Mouse (Mus musculus): ENCODE measurements around the gene Parp8. TPM values are rescaled to one million over a fixed set of nuclear protein-coding genes. Genes with fewer than 3 reads are reported as not detected.

Gene Parp8
- total and polyA plus RNA-seq, 3 experiments, result not detected

- H3K9ac ChIP-seq (ENCODE audit: insufficient read depth, low read depth), result no peak overlapping the region
- in situ Hi-C loops (cut with MboI; ENCODE audit: low pct_ligation_motif_present, low pct_unique_long_range_greater_than_20kb, low sequenced_read_pairs), result no loop called here
- no peak for DNase-seq (ENCODE audit: extremely low read depth)
- no peaks in the 10 kb centered on the region for H3K79me2 ChIP-seq (replicated peaks; ENCODE audit: control insufficient read depth, extremely low read depth, insufficient read depth, poor library complexity, severe bottlenecking)
- dilution Hi-C loops (cut with MboI; ENCODE audit: extremely low pct_ligation_motif_present, extremely low pct_unique_long_range_greater_than_20kb, low sequenced_read_pairs), result no loop called here
- H3K27me3 ChIP-seq (replicated peaks), result no peaks in the 10 kb centered on the region
- H3K4me3 ChIP-seq (replicated peaks in 1 of 3; ENCODE audit: low read depth in 2 of 3, low read length in 2 of 3, poor library complexity in 1 of 3), result no peak overlapping the region
- TF ChIP-seq ZNF384 (IDR thresholded peaks at IDR 0.05; ENCODE audit: low read depth, low read length), result no peak
- TF ChIP-seq ELF1 (IDR thresholded peaks at IDR 0.05; ENCODE audit: low read depth, low read length), result no peak
- no peak for TF ChIP-seq NELFE (IDR thresholded peaks at IDR 0.05; ENCODE audit: low read depth, low read length)
- H3K4me2 ChIP-seq (ENCODE audit: insufficient read depth, low read depth, poor library complexity, severe bottlenecking), result no peak overlapping the region
- H3K36me3 ChIP-seq (replicated peaks in 1 of 2; ENCODE audit: control insufficient read depth in 1 of 2, insufficient read depth in 1 of 2, low read length in 1 of 2), result no peaks in the 10 kb centered on the region
- H3K27ac ChIP-seq (ENCODE audit: insufficient read depth, low read depth), result no peak overlapping the region
- H3K4me1 ChIP-seq (ENCODE audit: control insufficient read depth in 1 of 2, insufficient read depth in 2 of 2), result no peaks in the 10 kb centered on the region
- H3K9me3 ChIP-seq (replicated peaks; ENCODE audit: low read length), result peaks cover 28% of the 10 kb centered on the region
These were observed 18.2 kb upstream of the Parp8 start for GRCm38 (mm10) chr13:117043567-117043966.

DNA sequence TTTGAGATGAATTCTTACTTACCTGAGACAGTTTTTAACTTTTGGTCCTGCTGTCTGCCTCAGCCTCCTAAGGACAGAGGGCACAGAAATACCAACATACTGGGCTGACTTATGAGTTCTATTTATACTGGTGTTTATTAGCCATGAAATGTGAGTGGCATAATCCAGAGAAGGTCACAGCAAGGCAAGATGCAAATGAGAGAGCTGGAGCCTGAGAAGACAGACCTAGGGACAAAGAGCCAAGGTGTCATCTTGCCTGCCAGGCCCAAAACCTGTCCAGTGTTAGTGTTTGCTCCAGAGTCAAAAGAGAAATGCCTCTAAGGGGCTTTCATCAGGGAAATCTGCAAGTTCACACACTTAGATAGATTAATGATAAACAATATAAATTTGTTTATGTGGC, 15.7 kb upstream of the Parp8 start:
- no peak overlapping the region for H3K4me2 ChIP-seq (ENCODE audit: insufficient read depth, low read depth, poor library complexity, severe bottlenecking)
- H3K36me3 ChIP-seq (replicated peaks in 1 of 2; ENCODE audit: control insufficient read depth in 1 of 2, insufficient read depth in 1 of 2, low read length in 1 of 2), result no peaks in the 10 kb centered on the region
- H3K9ac ChIP-seq (ENCODE audit: insufficient read depth, low read depth), result no peak overlapping the region; the same call in 1 of the 2 replicates
- in situ Hi-C loops (cut with MboI; ENCODE audit: low pct_ligation_motif_present, low pct_unique_long_range_greater_than_20kb, low sequenced_read_pairs) (no loop called here), dilution Hi-C loops (cut with MboI; ENCODE audit: extremely low pct_ligation_motif_present, extremely low pct_unique_long_range_greater_than_20kb, low sequenced_read_pairs) (no loop called here)
- no peak overlapping the region for H3K27ac ChIP-seq (ENCODE audit: insufficient read depth, low read depth)
- H3K27me3 ChIP-seq (replicated peaks), result no peaks in the 10 kb centered on the region
- H3K9me3 ChIP-seq (replicated peaks; ENCODE audit: low read length), result peaks cover 26% of the 10 kb centered on the region
- no peak overlapping the region for H3K4me3 ChIP-seq (replicated peaks in 1 of 3; ENCODE audit: low read depth in 2 of 3, low read length in 2 of 3, poor library complexity in 1 of 3)
- H3K4me1 ChIP-seq (ENCODE audit: control insufficient read depth in 1 of 2, insufficient read depth in 2 of 2), result no peaks in the 10 kb centered on the region
- TF ChIP-seq MAX (IDR thresholded peaks at IDR 0.05; ENCODE audit: low read length) (no peak), E2F4 (IDR thresholded peaks at IDR 0.05; ENCODE audit: insufficient replicate concordance, low read depth, low read length) (no peak), SMC3 (IDR thresholded peaks at IDR 0.05; ENCODE audit: low read depth, low read length) (no peak), KAT2A (IDR thresholded peaks at IDR 0.05; ENCODE audit: insufficient replicate concordance, low read length) (no peak), IRF4 (IDR thresholded peaks at IDR 0.05; ENCODE audit: low read depth, low read length) (no peak), TBP (conservative IDR thresholded peaks at IDR 0.05; ENCODE audit: low read depth, low read length) (no peak), NELFE (IDR thresholded peaks at IDR 0.05; ENCODE audit: low read depth, low read length) (no peak), NRF1 (IDR thresholded peaks at IDR 0.05; ENCODE audit: low read depth, low read length) (no peak), ZNF384 (IDR thresholded peaks at IDR 0.05; ENCODE audit: low read depth, low read length) (no peak), RCOR1 (conservative IDR thresholded peaks at IDR 0.05; ENCODE audit: low read depth, low read length) (no peak), TCF12 (IDR thresholded peaks at IDR 0.05; ENCODE audit: low read depth, low read length) (no peak), POLR2A (IDR thresholded peaks at IDR 0.05; ENCODE audit: low read depth, low read length) (no peak)
- DNase-seq (ENCODE audit: extremely low read depth), result no peak
- no peaks in the 10 kb centered on the region for H3K79me2 ChIP-seq (replicated peaks; ENCODE audit: control insufficient read depth, extremely low read depth, insufficient read depth, poor library complexity, severe bottlenecking)

DNA sequence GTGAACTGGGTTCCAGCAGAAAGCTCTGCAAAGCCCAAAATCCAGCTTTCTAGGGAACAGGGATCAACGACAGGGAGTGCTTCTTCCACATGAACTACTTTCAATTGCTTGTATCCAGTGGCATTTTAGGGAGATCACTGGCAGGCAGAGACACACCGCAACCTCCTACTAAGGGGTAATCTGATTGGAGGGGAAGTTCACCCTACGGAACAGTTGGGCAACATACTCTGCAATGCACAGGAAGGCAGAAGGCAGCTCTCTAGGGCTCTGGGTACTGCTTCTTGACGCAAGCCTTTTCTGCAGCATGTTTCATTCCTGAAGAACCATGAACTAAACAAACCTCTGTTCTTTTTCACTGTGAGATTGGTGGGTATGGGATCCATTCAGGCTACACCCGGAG, 10.9 kb upstream of the Parp8 start:
- TF ChIP-seq ELF1 (IDR thresholded peaks at IDR 0.05; ENCODE audit: low read depth, low read length) (no peak), UBTF (IDR thresholded peaks at IDR 0.05; ENCODE audit: low read depth, low read length) (no peak), MAX (IDR thresholded peaks at IDR 0.05; ENCODE audit: low read length) (no peak), MYC (IDR thresholded peaks at IDR 0.05; ENCODE audit: low read depth, low read length) (no peak), GABPA (IDR thresholded peaks at IDR 0.05; ENCODE audit: insufficient replicate concordance, low read depth, low read length) (no peak), E2F4 (IDR thresholded peaks at IDR 0.05; ENCODE audit: insufficient replicate concordance, low read depth, low read length) (no peak), IRF4 (IDR thresholded peaks at IDR 0.05; ENCODE audit: low read depth, low read length) (no peak), JUND (conservative IDR thresholded peaks at IDR 0.05; ENCODE audit: low read depth, low read length) (no peak), HCFC1 (IDR thresholded peaks at IDR 0.05; ENCODE audit: low read depth, low read length) (no peak), KAT2A (IDR thresholded peaks at IDR 0.05; ENCODE audit: insufficient replicate concordance, low read length) (no peak), NELFE (IDR thresholded peaks at IDR 0.05; ENCODE audit: low read depth, low read length) (no peak), CTCF (conservative IDR thresholded peaks at IDR 0.05 in 1 of 2, IDR thresholded peaks at IDR 0.05 in 1 of 2; ENCODE audit: low read depth in 2 of 2, low read length in 2 of 2) (no peak), TCF12 (IDR thresholded peaks at IDR 0.05; ENCODE audit: low read depth, low read length) (no peak)
- H3K4me3 ChIP-seq (replicated peaks in 1 of 3; ENCODE audit: low read depth in 2 of 3, low read length in 2 of 3, poor library complexity in 1 of 3), result no peak overlapping the region
- no peaks in the 10 kb centered on the region for H3K36me3 ChIP-seq (replicated peaks in 1 of 2; ENCODE audit: control insufficient read depth in 1 of 2, insufficient read depth in 1 of 2, low read length in 1 of 2)
- no peak for DNase-seq (ENCODE audit: extremely low read depth)
- no peaks in the 10 kb centered on the region for H3K79me2 ChIP-seq (replicated peaks; ENCODE audit: control insufficient read depth, extremely low read depth, insufficient read depth, poor library complexity, severe bottlenecking)
- no peak overlapping the region for H3K27ac ChIP-seq (ENCODE audit: insufficient read depth, low read depth)
- no peaks in the 10 kb centered on the region for H3K27me3 ChIP-seq (replicated peaks)
- dilution Hi-C loops (cut with MboI; ENCODE audit: extremely low pct_ligation_motif_present, extremely low pct_unique_long_range_greater_than_20kb, low sequenced_read_pairs), result no loop called here
- H3K9me3 ChIP-seq (replicated peaks; ENCODE audit: low read length), result peaks cover 46% of the 10 kb centered on the region
- H3K4me2 ChIP-seq (ENCODE audit: insufficient read depth, low read depth, poor library complexity, severe bottlenecking), result no peak overlapping the region
- 0 out of 4 replicates have a peak, but pooled peaks cover 0 to 2% of the 10 kb centered on the region in 2 experiments for H3K4me1 ChIP-seq (ENCODE audit: control insufficient read depth in 1 of 2, insufficient read depth in 2 of 2)
- in situ Hi-C loops (cut with MboI; ENCODE audit: low pct_ligation_motif_present, low pct_unique_long_range_greater_than_20kb, low sequenced_read_pairs), result no loop called here
- no peak overlapping the region for H3K9ac ChIP-seq (ENCODE audit: insufficient read depth, low read depth)
